Comparison of ENCODE assay signal across 8 mouse cellular contexts in the genomic region with DNA sequence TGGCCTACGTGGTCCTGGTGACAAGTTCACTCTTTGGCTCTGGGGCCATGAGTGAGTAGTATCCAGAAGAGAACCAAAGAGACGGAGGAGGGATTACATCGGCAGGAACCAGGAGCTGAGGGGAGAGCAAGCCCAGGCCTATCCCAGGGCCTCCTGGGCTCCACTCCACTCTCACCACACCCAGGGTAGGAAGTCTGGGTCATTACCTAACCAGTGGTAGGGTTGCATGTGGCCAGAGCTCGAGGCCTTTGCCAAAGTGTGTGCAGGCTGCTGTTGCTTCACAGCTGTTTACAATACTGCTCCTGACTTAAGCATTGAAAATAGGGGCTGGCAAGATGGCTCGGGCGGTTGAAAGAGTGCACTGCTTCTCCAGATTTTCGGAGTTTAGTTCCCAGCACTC. TPM values are rescaled to one million over a fixed set of nuclear protein-coding genes. Genes with fewer than 3 reads are reported as not detected.
DNase-seq lines count a peak whose midpoint lies in the region; ATAC-seq and TF ChIP-seq lines count a peak whose summit lies in the region.

No protein-coding gene starts in this region.

- peak; percentile 75 for ATAC-seq in liver, postnatal 0 days

- peak overlapping the region; percentile 92 for H3K27ac ChIP-seq in heart, adult 2 months
- H3K27ac ChIP-seq in MEL (ENCODE audit: control insufficient read depth, low read depth, low read length), result no peak overlapping the region
- peak overlapping the region; percentile 91 for H3K27ac ChIP-seq in liver, postnatal 0 days (ENCODE audit: low read depth)

- TF ChIP-seq RAD21 in MEL (IDR thresholded peaks at IDR 0.05; ENCODE audit: low read depth, low read length), result no peak

- no peaks in the 10 kb centered on the region for H3K27me3 ChIP-seq in heart, adult 2 months (ENCODE audit: control insufficient read depth, insufficient read depth, low read length)
- H3K27me3 ChIP-seq in MEL (ENCODE audit: control insufficient read depth in 1 of 2, insufficient read depth in 2 of 2, low read length in 2 of 2), result no peaks in the 10 kb centered on the region
- no peaks in the 10 kb centered on the region for H3K27me3 ChIP-seq in liver, postnatal 0 days (ENCODE audit: insufficient read depth, low read length)

- peak overlapping the region; percentile 31 for H3K9ac ChIP-seq in heart, adult 2 months (ENCODE audit: low read depth, low read length)
- peak overlapping the region; percentile 81 for H3K9ac ChIP-seq in MEL (ENCODE audit: control insufficient read depth, low read depth, low read length, poor library complexity, severe bottlenecking)
- peak overlapping the region; percentile 91 for H3K9ac ChIP-seq in liver, postnatal 0 days (replicated peaks)

- H3K4me3 ChIP-seq in heart, adult 2 months, result peak overlapping the region; percentile 95
- peak overlapping the region; percentile 88 to 97 for H3K4me3 ChIP-seq in MEL (ENCODE audit: control insufficient read depth in 1 of 2, insufficient read depth in 1 of 2, low read depth in 2 of 2, low read length in 2 of 2)
- H3K4me3 ChIP-seq in liver, postnatal 0 days (ENCODE audit: low read depth, low read length), result peak overlapping the region; percentile 83

- peaks cover 7% of the 10 kb centered on the region for H3K79me2 ChIP-seq in heart, adult 2 months (replicated peaks; ENCODE audit: control insufficient read depth, insufficient read depth, low read length)
- H3K79me2 ChIP-seq in MEL (ENCODE audit: control insufficient read depth, insufficient read depth, low read length, poor library complexity), result peaks cover 50% of the 10 kb centered on the region

- no peak for TF ChIP-seq EP300 in heart, adult 2 months (IDR thresholded peaks at IDR 0.05; ENCODE audit: insufficient read depth, low read depth, low read length)
- TF ChIP-seq EP300 in MEL (IDR thresholded peaks at IDR 0.05; ENCODE audit: low read depth in 1 of 2, low read length in 2 of 2), result no peak
- no peak for TF ChIP-seq EP300 in liver, postnatal 0 days (IDR thresholded peaks at IDR 0.05; ENCODE audit: low read depth)

- TF ChIP-seq CTCF in heart, adult 2 months (IDR thresholded peaks at IDR 0.05), result no peak
- TF ChIP-seq CTCF in MEL (IDR thresholded peaks at IDR 0.05 in 2 of 3, conservative IDR thresholded peaks at IDR 0.05 in 1 of 3; ENCODE audit: control insufficient read depth in 1 of 3, insufficient read depth in 1 of 3, low read depth in 2 of 3, low read length in 3 of 3, poor library complexity in 1 of 3, severe bottlenecking in 1 of 3), result no peak
- no peak for TF ChIP-seq CTCF in liver, postnatal 0 days (IDR thresholded peaks at IDR 0.05; ENCODE audit: low read depth)

- H3K4me2 ChIP-seq in liver, postnatal 0 days (ENCODE audit: low read depth, low read length), result peak overlapping the region; percentile 93

- DNase-seq in heart, adult 2 months, result peak in 1 of 2 experiments; percentile 57
- no peak for DNase-seq in heart, postnatal 10 days
- DNase-seq in MEL (ENCODE audit: low read depth, low spot score), result no peak
- DNase-seq in gonadal fat pad, adult 2 months (ENCODE audit: low read depth), result peak; percentile 66
- DNase-seq in liver, postnatal 0 days, result peak; percentile 60
- DNase-seq in skeletal muscle tissue, adult 2 months (ENCODE audit: low read depth, low spot score), result peak; percentile 65
- DNase-seq in right cerebral cortex, postnatal 25 days, result no peak
- no peak for DNase-seq in cerebellum, adult 18-20 months

- peaks cover 6% of the 10 kb centered on the region for H3K36me3 ChIP-seq in heart, adult 2 months (ENCODE audit: control insufficient read depth, insufficient read depth, low read length)
- H3K36me3 ChIP-seq in MEL (ENCODE audit: control insufficient read depth in 1 of 2, insufficient read depth in 2 of 2, low read length in 2 of 2), result peaks cover 7 to 20% of the 10 kb centered on the region in 2 experiments; a peak in 3 of 4 replicates
- H3K36me3 ChIP-seq in liver, postnatal 0 days (replicated peaks; ENCODE audit: insufficient read depth, low read length), result peaks cover 26% of the 10 kb centered on the region

- no peaks in the 10 kb centered on the region for H3K9me3 ChIP-seq in MEL (replicated peaks; ENCODE audit: insufficient read depth, low read length)
- H3K9me3 ChIP-seq in liver, postnatal 0 days (ENCODE audit: low read length), result no peaks in the 10 kb centered on the region

- TF ChIP-seq POLR2A in heart, adult 2 months (IDR thresholded peaks at IDR 0.05; ENCODE audit: insufficient read depth, low read depth, low read length), result 0 out of 2 replicates have a peak, but pooled peaks have one; percentile 16
- no peak for TF ChIP-seq POLR2A in MEL (IDR thresholded peaks at IDR 0.05; ENCODE audit: control insufficient read depth in 1 of 2, insufficient read depth in 1 of 2, low read depth in 1 of 2, low read length in 2 of 2, poor library complexity in 1 of 2)

- WGBS in heart, adult 2 months, result 33% methylated on average over 7 of the region's 7 CpGs
- WGBS in liver, postnatal 0 days (ENCODE audit: insufficient replicate concordance), result 45% methylated on average over 7 of the region's 7 CpGs

- peaks cover 23% of the 10 kb centered on the region for H3K4me1 ChIP-seq in heart, adult 2 months (ENCODE audit: control insufficient read depth, insufficient read depth, low read length)
- peaks cover 15 to 16% of the 10 kb centered on the region in 2 experiments for H3K4me1 ChIP-seq in MEL (ENCODE audit: control insufficient read depth in 1 of 2, insufficient read depth in 2 of 2, low read length in 2 of 2)
- peaks cover 33% of the 10 kb centered on the region for H3K4me1 ChIP-seq in liver, postnatal 0 days (ENCODE audit: insufficient read depth)

- intact Hi-C loops in heart, adult 2 months (cut with DNase I), result loop anchor here (2.0 to 10.0 kb wide), 2 partner anchors 17 to 225 kb away; a partner anchor contains a TSS
- intact Hi-C loops in heart, postnatal 10 days (cut with DNase I), result loop anchor here (2.0 kb wide), 1 partner anchor 15 kb away; no protein-coding TSS in a partner anchor

TF ChIP-seq in MEL, 35 proteins besides CTCF, POLR2A, EP300 and RAD21 (continues in another document):
- TF ChIP-seq GATA1 (IDR thresholded peaks at IDR 0.05; ENCODE audit: low read depth, low read length) (no peak), MYC (IDR thresholded peaks at IDR 0.05; ENCODE audit: low read depth, low read length) (no peak), MAFK (IDR thresholded peaks at IDR 0.05; ENCODE audit: borderline replicate concordance, low read depth, low read length) (no peak), HCFC1 (IDR thresholded peaks at IDR 0.05; ENCODE audit: low read depth, low read length) (no peak), CHD1 (IDR thresholded peaks at IDR 0.05; ENCODE audit: low read depth, low read length) (no peak), MAZ (IDR thresholded peaks at IDR 0.05; ENCODE audit: low read depth, low read length) (no peak), KAT2A (conservative IDR thresholded peaks at IDR 0.05; ENCODE audit: low read depth, low read length) (no peak), NRF1 (IDR thresholded peaks at IDR 0.05; ENCODE audit: insufficient read depth, low read depth, low read length, poor library complexity, severe bottlenecking) (no peak)

RNA-seq across cellular contexts. Expression of a gene that starts 1.8 kb away (rescaled TPM):
- total RNA-seq in heart, adult 2 months (2021), result 10 to 100 TPM; 11.9 to 14.0 TPM
- polyA plus RNA-seq in heart, adult 2 months (2012; rRNA removed), result 14.3 and 19.4 TPM in 2 replicates
- total RNA-seq in heart, postnatal 10 days (2021), result 10 to 100 TPM; 19.9 to 20.8 TPM
- total RNA-seq in MEL (2012; rRNA removed), result 22.9 and 27.0 TPM in 2 replicates
- polyA plus RNA-seq in MEL (2012; ENCODE audit: insufficient read depth in 1 of 2, insufficient read length in 2 of 2, low read depth in 1 of 2, low replicate concordance in 2 of 2, missing spikeins in 1 of 2), result 10 to 100 TPM in 1 of 2 experiments, not detected in 1; 24.8 TPM
- polyA plus RNA-seq in gonadal fat pad, adult 2 months (2012; rRNA removed), result 22.6 and 25.2 TPM in 2 replicates
- 8.8 and 8.9 TPM in 2 replicates for polyA plus RNA-seq in liver, postnatal 0 days (2015; fragmentation: Nextera tagmentation; extraction: Ambion mirVana)

RNA-seq across cellular contexts. Expression of a gene that starts 25.2 kb away (rescaled TPM):
- 10 to 100 TPM; 13.6 to 14.0 TPM for total RNA-seq in heart, adult 2 months (2021)
- polyA plus RNA-seq in heart, adult 2 months (2012; rRNA removed), result 12.6 and 15.4 TPM in 2 replicates
- total RNA-seq in heart, postnatal 10 days (2021), result 10 to 100 TPM; 33.2 to 36.7 TPM
- total RNA-seq in MEL (2012; rRNA removed), result 184 and 300 TPM in 2 replicates
- under 1 TPM in 1 of 2 experiments, not detected in 1; 0.42 TPM for polyA plus RNA-seq in MEL (2012; ENCODE audit: insufficient read depth in 1 of 2, insufficient read length in 2 of 2, low read depth in 1 of 2, low replicate concordance in 2 of 2, missing spikeins in 1 of 2)
- polyA plus RNA-seq in gonadal fat pad, adult 2 months (2012; rRNA removed), result 20.3 and 21.6 TPM in 2 replicates
- 14.3 and 14.8 TPM in 2 replicates for polyA plus RNA-seq in liver, postnatal 0 days (2015; fragmentation: Nextera tagmentation; extraction: Ambion mirVana)

RNA-seq across cellular contexts. Expression of a gene that starts 25.2 kb away (rescaled TPM):
- under 1 TPM in 1 of 2 experiments, not detected in 1; 0.07 TPM for total RNA-seq in heart, adult 2 months (2021)
- 0.20 and 0.37 TPM in 2 replicates for polyA plus RNA-seq in heart, adult 2 months (2012; rRNA removed)
- total RNA-seq in heart, postnatal 10 days (2021), result under 1 TPM; 0.12 to 0.22 TPM
- 0.50 and 0.52 TPM in 2 replicates for total RNA-seq in MEL (2012; rRNA removed)
- polyA plus RNA-seq in MEL (2012; ENCODE audit: insufficient read depth in 1 of 2, insufficient read length in 2 of 2, low read depth in 1 of 2, low replicate concordance in 2 of 2, missing spikeins in 1 of 2), result under 1 TPM in 1 of 2 experiments, not detected in 1; 0.82 TPM
- 0.39 and 1.3 TPM in 2 replicates for polyA plus RNA-seq in gonadal fat pad, adult 2 months (2012; rRNA removed)
- 0.11 and 0.15 TPM in 2 replicates for polyA plus RNA-seq in liver, postnatal 0 days (2015; fragmentation: Nextera tagmentation; extraction: Ambion mirVana)

RNA-seq across cellular contexts. Expression of a gene that starts 30.9 kb away (rescaled TPM):
- total RNA-seq in heart, adult 2 months (2021), result 1 to 10 TPM in 1 of 2 experiments, under 1 TPM in 1; 0.81 to 1.1 TPM
- polyA plus RNA-seq in heart, adult 2 months (2012; rRNA removed), result 0.67 and 1.5 TPM in 2 replicates
- total RNA-seq in heart, postnatal 10 days (2021), result 10 to 100 TPM; 11.0 to 13.0 TPM
- 48.2 and 147 TPM in 2 replicates for total RNA-seq in MEL (2012; rRNA removed)
- polyA plus RNA-seq in MEL (2012; ENCODE audit: insufficient read depth in 1 of 2, insufficient read length in 2 of 2, low read depth in 1 of 2, low replicate concordance in 2 of 2, missing spikeins in 1 of 2), result under 1 TPM in 1 of 2 experiments, not detected in 1; 0.21 TPM
- polyA plus RNA-seq in gonadal fat pad, adult 2 months (2012; rRNA removed), result 0.97 and 1.6 TPM in 2 replicates
- 4.9 and 10.0 TPM in 2 replicates for polyA plus RNA-seq in liver, postnatal 0 days (2015; fragmentation: Nextera tagmentation; extraction: Ambion mirVana)

RNA-seq across cellular contexts. Expression of a gene that starts 40.9 kb away (rescaled TPM):
- total RNA-seq in heart, adult 2 months (2021), result 100 to 1,000 TPM; 164 to 177 TPM
- polyA plus RNA-seq in heart, adult 2 months (2012; rRNA removed), result 182 and 190 TPM in 2 replicates
- total RNA-seq in heart, postnatal 10 days (2021), result 100 to 1,000 TPM; 162 to 173 TPM
- 282 and 337 TPM in 2 replicates for total RNA-seq in MEL (2012; rRNA removed)
- polyA plus RNA-seq in MEL (2012; ENCODE audit: insufficient read depth in 1 of 2, insufficient read length in 2 of 2, low read depth in 1 of 2, low replicate concordance in 2 of 2, missing spikeins in 1 of 2), result 1,000 to 10,000 TPM in 1 of 2 experiments, 100 to 1,000 TPM in 1; 280 to 3,830 TPM
- polyA plus RNA-seq in gonadal fat pad, adult 2 months (2012; rRNA removed), result 163 and 165 TPM in 2 replicates
- 85.3 and 96.0 TPM in 2 replicates for polyA plus RNA-seq in liver, postnatal 0 days (2015; fragmentation: Nextera tagmentation; extraction: Ambion mirVana)

Comparison
In these comparisons a context has a peak if more than half of its experiments do, and no peak if none do; other contexts are left out.
1. DNase-seq: peak in gonadal fat pad, adult 2 months (single experiment), liver, postnatal 0 days (single experiment) and skeletal muscle tissue, adult 2 months (single experiment); none in heart, postnatal 10 days (0 of 2), MEL (single experiment), right cerebral cortex, postnatal 25 days (single experiment) and cerebellum, adult 18-20 months (0 of 2).
2. H3K9ac ChIP-seq: peak in every context shown above with its lines; median percentile 91 in liver, postnatal 0 days; 81 in MEL; 31 in heart, adult 2 months.
3. Peak in every context shown above with its lines, with median percentiles within 50 percentile points of each other: H3K4me3 ChIP-seq.